Mouse (Mus musculus): ENCODE measurements around the gene Inpp5k. TPM values are rescaled to one million over a fixed set of nuclear protein-coding genes. Genes with fewer than 3 reads are reported as not detected.
"Not testable (repeated sequence)": the region's sequence is repeated elsewhere in the genome, so short reads cannot be mapped to it uniquely, and the experiment has no call there.

The Inpp5k gene
- total and polyA plus RNA-seq, 3 experiments = 26.0 to 56.7 (median 40.2) TPM

- TF ChIP-seq POLR2AphosphoS5 (IDR thresholded peaks at IDR 0.05; ENCODE audit: insufficient replicate concordance, low read depth, low read length) = no peak
- no peak for TF ChIP-seq GATA2 (IDR thresholded peaks at IDR 0.05; ENCODE audit: borderline replicate concordance, low read depth, low read length)
- no peak for TF ChIP-seq CTCF (IDR thresholded peaks at IDR 0.05; ENCODE audit: low read depth, low read length)
- TF ChIP-seq TAL1 (conservative IDR thresholded peaks at IDR 0.05; ENCODE audit: low read depth, low read length) = no peak
- TF ChIP-seq GATA1 (IDR thresholded peaks at IDR 0.05; ENCODE audit: borderline replicate concordance, low read length) = no peak
- DNase-seq (ENCODE audit: low spot score) (no peak), ATAC-seq (ENCODE audit: extremely low read depth, insufficient number of reproducible peaks, low FRiP score, poor library complexity, severe bottlenecking) (no peak)
- H3K27me3 ChIP-seq (ENCODE audit: insufficient read depth, low read length) = no peaks in the 10 kb centered on the region
- no peaks in the 10 kb centered on the region for H3K9me3 ChIP-seq (replicated peaks)
- H3K4me1 ChIP-seq (ENCODE audit: insufficient read depth, low read depth, low read length) = peaks cover 24% of the 10 kb centered on the region
- no peak overlapping the region for H3K4me3 ChIP-seq (ENCODE audit: low read depth, low read length)
- H3K36me3 ChIP-seq (replicated peaks) = peaks cover 91% of the 10 kb centered on the region
These were observed 59.2 kb downstream of the Inpp5k start for GRCm38 (mm10) chr11:75689977-75690376.

DNA sequence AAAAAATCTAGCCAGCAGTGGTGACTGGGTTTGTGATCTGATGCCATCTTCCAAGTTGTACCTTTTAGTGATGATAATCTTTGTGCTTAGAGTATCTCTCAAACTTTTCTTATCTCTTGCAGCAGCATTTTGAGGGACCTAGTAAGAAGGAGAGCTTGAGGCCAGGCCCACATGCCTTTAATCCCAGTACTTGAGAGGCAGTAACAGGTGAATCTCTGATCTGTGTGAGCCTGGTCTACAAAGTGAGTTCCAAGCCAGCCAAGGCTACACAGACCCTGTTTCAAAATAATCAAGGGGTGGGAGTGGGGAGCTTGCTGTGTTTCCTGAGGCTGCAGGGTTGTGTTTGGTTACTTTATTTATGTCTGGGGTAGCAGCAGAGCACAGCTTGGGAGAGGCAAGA lies 60.3 kb downstream of the Inpp5k start:
- no peaks in the 10 kb centered on the region for H3K9me3 ChIP-seq (replicated peaks)
- no peak for DNase-seq (ENCODE audit: low spot score)
- peaks cover 91% of the 10 kb centered on the region for H3K36me3 ChIP-seq (replicated peaks)
- no peak for TF ChIP-seq CTCF (IDR thresholded peaks at IDR 0.05; ENCODE audit: low read depth, low read length)
- no peak for TF ChIP-seq POLR2AphosphoS5 (IDR thresholded peaks at IDR 0.05; ENCODE audit: insufficient replicate concordance, low read depth, low read length)
- no peak for TF ChIP-seq GATA1 (IDR thresholded peaks at IDR 0.05; ENCODE audit: borderline replicate concordance, low read length)
- no peak for TF ChIP-seq GATA2 (IDR thresholded peaks at IDR 0.05; ENCODE audit: borderline replicate concordance, low read depth, low read length)
- H3K27me3 ChIP-seq (ENCODE audit: insufficient read depth, low read length) = no peaks in the 10 kb centered on the region
- H3K4me1 ChIP-seq (ENCODE audit: insufficient read depth, low read depth, low read length) = peaks cover 21% of the 10 kb centered on the region
- no peak for ATAC-seq (ENCODE audit: extremely low read depth, insufficient number of reproducible peaks, low FRiP score, poor library complexity, severe bottlenecking)
- H3K4me3 ChIP-seq (ENCODE audit: low read depth, low read length) = no peak overlapping the region

DNA sequence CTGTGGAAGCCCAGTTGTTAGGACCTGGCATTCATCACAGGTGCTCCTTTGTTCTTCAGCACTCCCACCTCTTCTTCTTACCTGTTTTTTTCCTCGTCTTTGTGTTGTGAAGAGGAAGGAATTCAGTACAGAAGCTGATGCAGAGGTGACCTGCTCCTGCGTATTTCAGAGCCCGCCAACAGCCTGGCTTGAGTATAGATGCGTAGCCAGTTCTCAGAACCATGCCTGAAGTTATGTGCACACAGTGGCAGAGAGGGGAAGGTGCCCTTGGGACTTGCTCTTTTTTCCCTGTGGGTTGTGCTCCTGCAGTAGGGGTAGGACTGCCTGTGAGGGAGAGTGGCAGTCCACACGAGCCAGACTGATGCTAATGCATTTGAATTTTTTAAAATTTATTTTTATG lies 62.8 kb downstream of the Inpp5k start:
- Histone ChIP-seq H3K27me3 (ENCODE audit: insufficient read depth, low read length) (no peaks in the 10 kb centered on the region), H3K36me3 (replicated peaks) (peaks cover 97% of the 10 kb centered on the region), H3K4me1 (ENCODE audit: insufficient read depth, low read depth, low read length) (peaks cover 12% of the 10 kb centered on the region; the same call in 1 of the 2 replicates), H3K9me3 (replicated peaks) (no peaks in the 10 kb centered on the region), H3K4me3 (ENCODE audit: low read depth, low read length) (no peak overlapping the region)
- ATAC-seq (ENCODE audit: extremely low read depth, insufficient number of reproducible peaks, low FRiP score, poor library complexity, severe bottlenecking) (no peak), DNase-seq (ENCODE audit: low spot score) (no peak)
- TF ChIP-seq GATA2 (IDR thresholded peaks at IDR 0.05; ENCODE audit: borderline replicate concordance, low read depth, low read length) (no peak), CTCF (IDR thresholded peaks at IDR 0.05; ENCODE audit: low read depth, low read length) (no peak)

GRCm38 (mm10) chr11:75697464-75697863 lies 66.7 kb downstream of the Inpp5k start:
- not testable (repeated sequence) for DNase-seq (ENCODE audit: low spot score); H3K4me3 ChIP-seq (ENCODE audit: low read depth, low read length); H3K27me3 ChIP-seq (ENCODE audit: insufficient read depth, low read length); ATAC-seq (ENCODE audit: extremely low read depth, insufficient number of reproducible peaks, low FRiP score, poor library complexity, severe bottlenecking); H3K9me3 ChIP-seq (replicated peaks)
- peaks cover 95% of the 10 kb centered on the region for H3K36me3 ChIP-seq (replicated peaks)
- H3K4me1 ChIP-seq (ENCODE audit: insufficient read depth, low read depth, low read length) = peaks cover 10% of the 10 kb centered on the region; the same call in 1 of the 2 replicates

Other genes starting within 250 kb of the Inpp5k start
- not detected in 2 replicates for gene Serpinf1, start 208.3 kb upstream of the Inpp5k start, total RNA-seq (2014; fragmentation: Nextera tagmentation)
- 0.38 TPM in 1 of 2 replicates, not detected in the other for gene Serpinf1, start 208.3 kb upstream of the Inpp5k start, total RNA-seq (2017)
- gene Serpinf1, start 208.3 kb upstream of the Inpp5k start, polyA plus RNA-seq (2012) = not detected in 2 replicates
- gene Serpinf2, start 191.4 kb upstream of the Inpp5k start, total RNA-seq (2014; fragmentation: Nextera tagmentation) = not detected in 2 replicates
- gene Serpinf2, start 191.4 kb upstream of the Inpp5k start, total RNA-seq (2017) = 0.33 and 0.41 TPM in 2 replicates
- gene Serpinf2, start 191.4 kb upstream of the Inpp5k start, polyA plus RNA-seq (2012) = 0.03 TPM in 1 of 2 replicates, not detected in the other
- gene Wdr81, start 176.3 kb upstream of the Inpp5k start, total RNA-seq (2014; fragmentation: Nextera tagmentation) = 6.3 and 12.3 TPM in 2 replicates
- gene Wdr81, start 176.3 kb upstream of the Inpp5k start, total RNA-seq (2017) = 15.0 and 17.4 TPM in 2 replicates
- 18.7 and 20.5 TPM in 2 replicates for gene Wdr81, start 176.3 kb upstream of the Inpp5k start, polyA plus RNA-seq (2012)
- gene Tlcd2, start 169.3 kb upstream of the Inpp5k start, total RNA-seq (2014; fragmentation: Nextera tagmentation) = 1.7 TPM in 1 of 2 replicates, not detected in the other
- gene Tlcd2, start 169.3 kb upstream of the Inpp5k start, total RNA-seq (2017) = 0.58 and 1.8 TPM in 2 replicates
- gene Tlcd2, start 169.3 kb upstream of the Inpp5k start, polyA plus RNA-seq (2012) = not detected in 2 replicates
- 537 and 539 TPM in 2 replicates for gene Prpf8, start 144.2 kb upstream of the Inpp5k start, total RNA-seq (2014; fragmentation: Nextera tagmentation)
- 147 and 150 TPM in 2 replicates for gene Prpf8, start 144.2 kb upstream of the Inpp5k start, total RNA-seq (2017)
- gene Prpf8, start 144.2 kb upstream of the Inpp5k start, polyA plus RNA-seq (2012) = 55.3 and 90.1 TPM in 2 replicates
- gene Rilp, start 120.9 kb upstream of the Inpp5k start, total RNA-seq (2014; fragmentation: Nextera tagmentation) = 1.1 and 1.2 TPM in 2 replicates
- gene Rilp, start 120.9 kb upstream of the Inpp5k start, total RNA-seq (2017) = 0.29 and 0.49 TPM in 2 replicates
- 0.18 and 0.25 TPM in 2 replicates for gene Rilp, start 120.9 kb upstream of the Inpp5k start, polyA plus RNA-seq (2012)
- gene Scarf1, start 117.4 kb upstream of the Inpp5k start, total RNA-seq (2014; fragmentation: Nextera tagmentation) = not detected in 2 replicates
- gene Scarf1, start 117.4 kb upstream of the Inpp5k start, total RNA-seq (2017) = 0.11 TPM in 1 of 2 replicates, not detected in the other
- 0.03 and 0.08 TPM in 2 replicates for gene Scarf1, start 117.4 kb upstream of the Inpp5k start, polyA plus RNA-seq (2012)
- gene Slc43a2, start 99.3 kb upstream of the Inpp5k start, total RNA-seq (2014; fragmentation: Nextera tagmentation) = 11.5 and 14.2 TPM in 2 replicates
- 3.8 and 4.2 TPM in 2 replicates for gene Slc43a2, start 99.3 kb upstream of the Inpp5k start, total RNA-seq (2017)
- gene Slc43a2, start 99.3 kb upstream of the Inpp5k start, polyA plus RNA-seq (2012) = 5.3 and 7.5 TPM in 2 replicates
- gene Pitpna, start 42.9 kb upstream of the Inpp5k start, total RNA-seq (2014; fragmentation: Nextera tagmentation) = 97.5 and 111 TPM in 2 replicates
- gene Pitpna, start 42.9 kb upstream of the Inpp5k start, total RNA-seq (2017) = 33.0 and 43.2 TPM in 2 replicates
- 24.5 and 32.3 TPM in 2 replicates for gene Pitpna, start 42.9 kb upstream of the Inpp5k start, polyA plus RNA-seq (2012)
- 29.3 and 35.0 TPM in 2 replicates for gene Myo1c, start 19.5 kb downstream of the Inpp5k start, total RNA-seq (2014; fragmentation: Nextera tagmentation)
- gene Myo1c, start 19.5 kb downstream of the Inpp5k start, total RNA-seq (2017) = 23.2 and 24.0 TPM in 2 replicates
- 25.6 and 38.6 TPM in 2 replicates for gene Myo1c, start 19.5 kb downstream of the Inpp5k start, polyA plus RNA-seq (2012)
- gene Crk, start 48.3 kb downstream of the Inpp5k start, total RNA-seq (2014; fragmentation: Nextera tagmentation) = 44.1 and 45.6 TPM in 2 replicates
- 52.5 and 61.2 TPM in 2 replicates for gene Crk, start 48.3 kb downstream of the Inpp5k start, total RNA-seq (2017)
- 98.0 and 129 TPM in 2 replicates for gene Crk, start 48.3 kb downstream of the Inpp5k start, polyA plus RNA-seq (2012)
- gene Ywhae, start 101.9 kb downstream of the Inpp5k start, total RNA-seq (2014; fragmentation: Nextera tagmentation) = 1,033 and 1,159 TPM in 2 replicates
- gene Ywhae, start 101.9 kb downstream of the Inpp5k start, total RNA-seq (2017) = 118 and 219 TPM in 2 replicates
- 489 and 577 TPM in 2 replicates for gene Ywhae, start 101.9 kb downstream of the Inpp5k start, polyA plus RNA-seq (2012)
- not detected in 2 replicates for gene Doc2b, start 165.1 kb downstream of the Inpp5k start, total RNA-seq (2014; fragmentation: Nextera tagmentation)
- gene Doc2b, start 165.1 kb downstream of the Inpp5k start, total RNA-seq (2017) = 0.06 TPM in 1 of 2 replicates, not detected in the other
- gene Doc2b, start 165.1 kb downstream of the Inpp5k start, polyA plus RNA-seq (2012) = not detected in 2 replicates

All from G1E (cell line).